Mouse (Mus musculus): ENCODE data around the gene Cux2.

- TF ChIP-seq CTCF (conservative IDR thresholded peaks at IDR 0.05; ENCODE audit: insufficient read depth, insufficient read length, low read depth, low read length) (no peak), POLR2A (IDR thresholded peaks at IDR 0.05; ENCODE audit: low read depth, low read length) (no peak)
Measured at GRCm38 (mm10) chr5:121841973-121842372, 207.9 kb downstream of the Cux2 start.
